Mouse (Mus musculus) thymus, adult 2 months (tissue): ENCODE data around the gene Wdr24.

Experiments used
- CTCF ChIP-seq: fragments of 200-500 bp; IDR thresholded peaks from 2 replicates; pipeline ENCODE4 v1.5.1; 2012; ENCODE audit warnings: mild to moderate bottlenecking, control low read depth, low read length, moderate library complexity, borderline replicate concordance; ENCODE audit not compliant: control insufficient read depth, poor library complexity, insufficient read depth; ENCODE audit errors: extremely low read depth
- POLR2A ChIP-seq: fragments of 200-500 bp; IDR thresholded peaks from 2 replicates; pipeline ENCODE4 v1.6.1; 2012; ENCODE audit warnings: mild to moderate bottlenecking, low read length, control low read depth, moderate library complexity; ENCODE audit not compliant: control insufficient read depth, poor library complexity, insufficient read depth; ENCODE audit errors: extremely low read depth

DNA sequence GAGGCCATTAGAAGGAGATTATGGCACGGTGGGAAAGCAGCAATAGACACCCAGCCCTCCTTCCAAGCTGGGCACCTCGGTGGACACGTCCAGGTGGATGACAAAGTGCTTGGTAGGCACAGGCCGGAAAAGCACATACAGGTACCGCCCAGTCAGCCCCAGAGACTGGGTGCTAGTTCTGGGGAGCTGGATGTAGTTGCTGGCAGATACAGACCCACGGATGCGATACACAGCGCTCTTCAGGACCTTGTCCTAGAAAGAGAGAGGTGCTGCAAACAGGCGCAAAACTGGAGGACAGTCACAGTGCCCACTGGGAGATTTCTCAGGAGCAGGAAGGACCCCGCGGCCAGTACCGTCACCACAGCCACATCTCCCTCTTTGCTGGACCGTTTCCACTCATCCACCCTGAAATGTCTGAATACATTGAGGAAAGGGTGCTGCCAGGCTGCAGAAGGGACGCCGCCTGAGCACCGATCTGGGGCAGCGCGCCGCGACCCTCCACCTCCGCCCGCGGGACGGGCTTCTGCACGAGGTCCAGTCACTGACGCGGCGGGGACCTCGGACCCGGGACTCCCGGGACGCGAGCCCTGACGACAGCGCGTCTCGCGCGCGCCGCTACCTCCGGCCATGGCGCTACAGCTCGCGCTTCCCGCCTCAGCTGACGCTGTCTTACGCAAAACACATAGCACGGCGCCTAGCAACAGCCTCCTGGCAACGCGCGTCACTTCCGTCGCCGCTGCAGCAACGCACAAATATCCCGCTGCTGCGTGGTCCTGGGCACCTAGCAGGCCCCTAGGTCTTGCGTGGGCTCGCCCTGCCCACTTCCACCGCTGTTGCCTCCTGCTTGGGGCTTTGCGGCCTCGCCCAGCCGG lies 37.6 kb downstream of the Wdr24 start, which contains the start of gene Wdr90:
- peak; percentile 78 for TF ChIP-seq POLR2A
- TF ChIP-seq CTCF, result peak; percentile 65; the same call in 1 of the 2 replicates
